Mouse (Mus musculus) mouse embryonic stem cell (cell line): ENCODE measurements at regions not wholly inside any gene's neighbourhood (a gene's known extent, or its start where the extent isn't known, plus 50 kb on each side); places are given as distances from the start of the nearest gene placed in this dataset.
"Not testable (repeated sequence)": the region's sequence is repeated elsewhere in the genome, so short reads cannot be mapped to it uniquely, and the experiment has no call there.

ENCODE experiments used
- in situ Hi-C, 2 experiments: fragments of 300-500 bp; cut with MboI; formaldehyde crosslinking; loops; 1 replicate in 1 of 2; 3 replicates in 1 of 2; pipeline ENCODE4 v1.14.3; 2019 to 2020; ENCODE audit warnings: low sequenced_read_pairs in 2 of 2, low pct_unique_long_range_greater_than_20kb in 1 of 2, mixed read lengths in 1 of 2; ENCODE audit not compliant: unreplicated experiment in 1 of 2

DNA sequence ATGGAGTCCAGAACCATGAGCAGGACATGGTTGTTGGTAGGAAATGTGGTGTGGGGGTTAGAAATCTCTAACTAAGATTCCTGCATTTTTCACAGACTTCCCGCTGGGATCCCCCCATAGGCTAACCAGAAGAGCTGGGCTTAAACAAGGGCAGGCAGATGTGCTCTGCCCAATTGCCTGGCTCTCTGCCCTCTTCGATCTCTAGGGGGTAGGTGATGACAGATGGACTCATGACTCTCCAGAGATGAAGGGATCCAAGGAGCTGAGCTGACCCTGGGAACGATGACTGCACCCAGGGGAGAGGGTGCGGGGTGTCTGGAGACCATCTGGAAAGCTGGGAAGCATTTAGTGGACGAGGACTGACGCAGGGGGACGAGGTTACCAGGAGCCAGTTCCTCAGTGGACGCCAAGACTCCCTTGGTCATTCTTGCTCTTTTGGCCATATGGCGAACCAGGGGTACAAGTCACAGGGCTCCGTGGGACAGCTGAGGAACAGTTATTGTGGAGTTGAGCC lies 260.0 kb downstream of the Cyp26b1 start:
- in situ Hi-C loops: no loop called here

- in situ Hi-C loops: no loop called here
Observed at GRCm38 (mm10) chr6:84329106-84329505, 264.6 kb downstream of the Cyp26b1 start.

DNA sequence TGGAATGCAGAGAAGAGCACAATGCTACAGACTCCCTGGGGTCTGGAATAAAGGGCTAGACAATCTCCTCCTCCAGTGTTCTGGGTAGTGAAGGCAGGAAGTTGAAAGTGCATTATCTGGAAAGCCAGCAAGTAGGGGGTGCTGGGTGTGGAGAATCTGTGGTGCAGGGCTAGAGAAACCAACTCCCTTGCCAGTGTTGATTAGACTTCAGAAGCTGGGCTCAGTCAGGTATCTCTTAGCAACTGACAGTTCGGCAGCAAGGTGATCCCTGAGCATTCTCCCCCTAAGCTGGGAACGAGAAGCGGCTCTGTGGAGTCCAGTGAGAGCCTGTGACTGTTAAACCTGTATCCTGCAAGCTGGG lies 265.7 kb downstream of the Cyp26b1 start:
- in situ Hi-C loops: no loop called here

DNA sequence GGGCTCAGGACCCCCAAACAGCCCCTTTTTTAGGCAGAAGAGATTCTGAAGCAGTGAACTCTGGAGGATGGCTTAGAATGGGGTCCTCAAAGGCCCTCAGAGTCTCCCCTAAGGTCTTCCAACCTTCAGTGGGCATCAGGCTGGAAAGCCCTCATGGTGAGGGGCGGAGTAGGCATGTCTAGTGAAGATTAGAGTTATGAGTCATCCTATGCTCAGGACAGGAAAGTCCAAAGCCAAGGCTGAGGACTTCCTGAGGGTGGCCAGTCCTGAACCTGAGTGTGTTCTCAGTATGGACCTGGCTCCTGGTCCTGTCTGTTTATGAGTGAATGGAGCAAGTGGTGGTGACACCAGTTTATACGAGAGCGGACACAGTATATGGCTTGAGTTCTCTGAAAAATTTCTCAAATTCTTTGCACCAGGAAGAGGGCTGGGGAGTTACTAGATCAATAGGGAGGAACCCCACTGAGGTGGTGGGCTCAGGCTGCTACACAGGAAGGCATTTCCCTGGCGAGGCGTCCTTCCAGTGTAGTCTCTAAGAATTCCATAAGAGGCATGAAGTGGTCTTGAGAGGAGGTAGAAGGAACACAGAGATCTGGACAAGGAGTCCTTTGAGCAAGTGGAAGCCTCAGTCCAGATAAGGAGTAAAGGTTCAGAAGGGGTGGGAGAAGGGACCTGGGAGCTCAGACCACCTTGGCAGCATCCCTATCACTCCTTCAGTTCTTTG lies 266.2 kb downstream of the Cyp26b1 start:
- in situ Hi-C loops: no loop called here

GRCm38 (mm10) chr6:84325384-84326114 lies 268.2 kb downstream of the Cyp26b1 start:
- in situ Hi-C loops: no loop called here

- in situ Hi-C loops: no loop called here
Observed at GRCm38 (mm10) chr6:84324185-84324584, 269.5 kb downstream of the Cyp26b1 start.

DNA sequence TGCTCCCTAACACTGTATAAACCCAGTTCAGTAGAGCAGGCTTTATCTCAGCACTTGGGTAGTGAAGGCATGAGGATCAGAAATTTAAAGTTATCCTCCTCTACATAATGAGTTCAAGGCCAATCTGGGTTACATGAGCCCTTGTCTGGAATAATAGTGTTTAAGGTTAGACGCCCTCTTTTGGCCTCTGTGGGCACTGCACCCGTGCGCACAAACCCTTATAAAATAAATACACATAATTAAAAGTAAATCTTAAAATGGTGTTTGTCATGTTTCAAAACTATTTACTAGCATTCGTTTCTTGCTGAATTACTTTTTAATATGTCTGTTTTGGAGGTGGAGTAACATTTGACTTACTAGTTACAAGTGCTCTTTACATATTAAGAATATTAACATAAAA lies 271.2 kb downstream of the Cyp26b1 start:
- in situ Hi-C loops: no loop called here

- in situ Hi-C loops: no loop called here
Observed at GRCm38 (mm10) chr6:84320586-84320985, 273.1 kb downstream of the Cyp26b1 start.

DNA sequence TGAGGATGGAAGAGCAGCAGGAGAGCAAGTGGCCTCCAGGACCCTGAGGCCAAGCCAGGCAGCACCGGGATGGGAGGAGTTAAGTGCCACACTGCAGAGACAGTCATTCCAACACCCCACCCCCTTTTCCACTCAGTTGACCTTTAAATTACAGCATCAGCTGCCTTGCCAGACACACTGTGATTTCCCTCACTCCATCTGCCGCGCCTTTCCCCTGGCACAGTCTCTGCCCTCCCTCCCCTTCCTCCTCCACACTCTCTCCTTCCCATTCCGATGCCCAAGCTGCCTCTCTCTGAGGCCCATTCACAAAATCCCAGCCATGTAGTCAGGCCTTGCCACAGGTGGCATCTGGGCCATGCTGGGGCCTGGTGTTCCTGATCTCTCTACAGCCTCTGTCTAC lies 274.9 kb downstream of the Cyp26b1 start:
- in situ Hi-C loops: no loop called here

GRCm38 (mm10) chr6:84317026-84317425 lies 276.7 kb downstream of the Cyp26b1 start:
- in situ Hi-C loops: no loop called here

DNA sequence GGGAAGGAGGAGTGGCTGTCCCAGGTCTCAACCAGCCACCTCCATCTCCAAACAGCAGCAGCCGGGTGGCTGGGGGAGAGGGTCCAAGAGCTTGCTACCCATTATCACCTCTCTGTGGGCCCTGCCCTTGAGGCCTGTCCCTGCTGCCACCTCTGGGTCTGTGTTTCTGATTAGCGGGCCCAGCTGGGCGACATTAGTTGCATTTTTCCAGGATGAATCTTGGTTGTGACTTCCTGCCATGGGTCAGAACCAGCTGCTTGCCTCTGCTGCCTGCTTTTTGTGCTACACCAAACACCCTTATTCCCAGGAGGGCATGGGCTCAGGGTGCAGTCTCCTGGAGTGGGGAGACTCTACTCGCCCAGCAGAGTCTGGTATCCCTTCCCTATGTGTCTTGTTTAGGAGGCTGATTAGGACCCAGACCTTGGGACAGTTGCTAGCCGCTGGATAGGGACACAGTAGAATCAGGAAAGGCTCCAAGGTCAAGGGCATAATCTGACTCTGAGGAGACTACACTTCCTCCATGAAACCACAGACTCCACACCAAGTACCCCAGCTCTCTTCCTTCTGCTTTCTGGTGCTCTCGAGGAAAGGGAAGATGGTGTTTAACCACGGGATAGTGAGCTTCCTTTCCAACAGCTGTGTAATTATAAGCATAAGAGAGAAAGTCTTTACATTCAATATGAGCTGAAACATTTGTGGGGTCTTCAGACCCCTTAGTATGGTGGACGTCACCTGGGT lies 278.4 kb downstream of the Cyp26b1 start:
- in situ Hi-C loops: no loop called here

GRCm38 (mm10) chr6:84313797-84314196 lies 279.9 kb downstream of the Cyp26b1 start:
- in situ Hi-C loops: loop anchor here in 1 of 2 experiments (5.0 kb wide), 1 partner anchor 51 kb away; no protein-coding TSS in a partner anchor

GRCm38 (mm10) chr6:84310635-84311241 lies 283.0 kb downstream of the Cyp26b1 start:
- in situ Hi-C loops: loop anchor here in 1 of 2 experiments (5.0 kb wide), 1 partner anchor 48 kb away; no protein-coding TSS in a partner anchor

DNA sequence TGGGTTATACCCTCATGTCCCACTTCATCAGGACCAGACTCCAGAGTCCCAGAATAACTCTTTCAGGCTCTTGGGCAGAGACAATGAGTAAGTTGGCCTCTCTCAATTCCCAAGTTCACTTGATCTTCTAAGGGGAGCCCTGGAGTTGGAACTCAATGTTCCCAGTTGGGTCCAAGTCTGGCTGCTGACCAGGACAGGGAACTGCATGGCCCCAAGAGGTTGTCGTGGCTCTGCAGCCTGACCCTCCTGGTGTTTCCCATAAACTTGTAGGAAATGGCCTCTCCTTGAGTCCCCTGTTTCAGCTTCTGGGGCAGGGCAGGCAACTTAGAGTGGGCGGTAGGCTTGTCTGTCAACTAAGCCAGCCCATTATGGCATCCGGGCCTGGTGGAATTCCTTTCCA lies 286.2 kb downstream of the Cyp26b1 start:
- in situ Hi-C loops: no loop called here

DNA sequence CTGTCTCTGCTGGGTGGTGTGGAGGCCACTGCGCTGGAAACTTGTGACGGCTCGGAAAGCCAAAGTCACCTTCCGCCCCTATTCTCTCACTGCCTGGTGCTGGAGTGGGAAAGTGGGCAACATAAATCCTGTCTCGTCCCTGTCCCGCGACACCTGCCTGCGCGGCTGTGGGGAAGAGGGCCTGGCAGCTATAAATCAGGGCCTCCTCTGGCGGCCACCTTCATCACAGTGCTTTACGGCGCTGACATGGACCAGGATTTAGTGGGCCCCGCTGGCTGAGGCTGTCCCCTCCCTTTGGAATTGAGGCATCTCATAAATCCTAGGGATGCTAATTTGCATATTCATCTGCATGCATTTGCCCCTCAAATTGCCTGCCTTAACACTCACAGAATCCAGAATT lies 287.1 kb downstream of the Cyp26b1 start:
- in situ Hi-C loops: no loop called here

GRCm38 (mm10) chr6:84305093-84305492 lies 288.6 kb downstream of the Cyp26b1 start:
- in situ Hi-C loops: no loop called here

GRCm38 (mm10) chr6:84302916-84303315 lies 290.8 kb downstream of the Cyp26b1 start:
- in situ Hi-C loops: not testable (repeated sequence)

DNA sequence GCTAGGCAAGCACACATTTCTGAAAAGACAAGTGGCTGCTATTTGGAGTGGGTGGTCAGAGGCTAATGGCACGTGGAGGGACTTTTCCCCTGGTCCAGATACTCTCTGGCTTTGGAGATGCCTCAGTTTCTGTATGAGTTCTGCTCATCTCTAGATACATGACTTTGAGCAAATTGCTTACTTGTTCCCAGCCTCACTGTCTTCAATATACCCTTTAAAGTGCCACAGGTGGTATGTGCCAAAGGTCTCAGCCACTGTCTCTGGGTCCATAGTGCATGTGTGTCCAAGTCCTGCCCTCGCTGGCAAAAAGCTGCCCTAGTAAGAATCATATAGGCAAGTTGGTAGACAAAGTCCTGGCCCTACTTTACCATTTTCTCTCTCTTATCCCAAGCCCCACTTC lies 291.5 kb downstream of the Dysf start:
- in situ Hi-C loops: no loop called here

DNA sequence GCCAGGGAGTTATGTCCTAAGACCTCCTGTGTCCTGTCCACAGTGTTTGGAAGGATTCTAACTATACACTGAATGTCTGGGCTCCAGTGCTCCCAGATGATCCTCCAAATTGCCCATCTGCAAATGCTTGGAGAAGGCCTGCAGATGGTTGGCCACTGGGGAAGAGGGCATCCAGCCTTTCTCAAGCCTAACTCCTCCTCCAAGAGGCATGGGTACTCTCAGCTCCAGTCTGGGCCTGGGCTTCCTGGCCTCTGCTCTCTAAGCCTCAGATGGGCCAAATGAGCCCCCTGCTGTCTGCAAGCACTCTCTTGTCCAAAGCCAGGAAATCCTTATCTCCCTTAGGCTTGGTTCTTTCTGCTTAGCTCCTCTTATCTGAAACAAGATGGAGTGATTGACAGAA lies 290.8 kb downstream of the Dysf start:
- in situ Hi-C loops: no loop called here
